Mouse (Mus musculus) forelimb bud, embryonic 11.5 days (tissue): ENCODE measurements at regions not wholly inside any gene's neighbourhood (a gene's known extent, or its start where the extent isn't known, plus 50 kb on each side); places are given as distances from the start of the nearest gene placed in this dataset.

Source experiments
- DNase-seq: peaks from one replicate; pipeline ENCODE4 v3.0.0-alpha.2; 2012; ENCODE audit warnings: low read depth, low spot score

- no peak for DNase-seq
Observed at GRCm38 (mm10) chr10:44826271-44826670, 240.7 kb upstream of the Prep start.

- no peak for DNase-seq
Observed at GRCm38 (mm10) chr10:44821666-44822065, 245.3 kb upstream of the Prep start.

GRCm38 (mm10) chr10:44820379-44820778, 246.6 kb upstream of the Prep start:
- DNase-seq, result no peak

GRCm38 (mm10) chr10:44819361-44819760, 247.6 kb upstream of the Prep start:
- DNase-seq, result no peak

GRCm38 (mm10) chr10:44818615-44819014, 248.4 kb upstream of the Prep start:
- no peak for DNase-seq

GRCm38 (mm10) chr10:44796205-44796604, 267.9 kb upstream of the Prdm1 start:
- DNase-seq, result no peak

- DNase-seq, result no peak
Observed at GRCm38 (mm10) chr10:44785386-44785785, 257.1 kb upstream of the Prdm1 start.

- no peak for DNase-seq
Observed at GRCm38 (mm10) chr10:44780381-44780958, 252.2 kb upstream of the Prdm1 start.

GRCm38 (mm10) chr10:44779568-44780207, 251.4 kb upstream of the Prdm1 start:
- DNase-seq, result no peak

GRCm38 (mm10) chr10:44777214-44777613, 248.9 kb upstream of the Prdm1 start:
- DNase-seq, result no peak

- no peak for DNase-seq
Observed at GRCm38 (mm10) chr10:44776175-44776574, 247.9 kb upstream of the Prdm1 start.

GRCm38 (mm10) chr10:44765527-44765926, 237.2 kb upstream of the Prdm1 start:
- no peak for DNase-seq

GRCm38 (mm10) chr10:44763102-44763501, 234.8 kb upstream of the Prdm1 start:
- no peak for DNase-seq

GRCm38 (mm10) chr10:44762068-44762467, 233.8 kb upstream of the Prdm1 start:
- no peak for DNase-seq

GRCm38 (mm10) chr10:44761324-44761723, 233.0 kb upstream of the Prdm1 start:
- no peak for DNase-seq

GRCm38 (mm10) chr10:44755355-44755957, 227.2 kb upstream of the Prdm1 start:
- DNase-seq, result no peak

GRCm38 (mm10) chr10:44754930-44755329, 226.6 kb upstream of the Prdm1 start:
- no peak for DNase-seq

GRCm38 (mm10) chr10:44752719-44753390, 224.6 kb upstream of the Prdm1 start:
- DNase-seq, result no peak

- no peak for DNase-seq
Observed at GRCm38 (mm10) chr10:44751061-44751460, 222.8 kb upstream of the Prdm1 start.

GRCm38 (mm10) chr10:44749206-44749605, 220.9 kb upstream of the Prdm1 start:
- no peak for DNase-seq

GRCm38 (mm10) chr10:44747419-44747818, 219.1 kb upstream of the Prdm1 start:
- DNase-seq, result no peak

GRCm38 (mm10) chr10:44744221-44744620, 215.9 kb upstream of the Prdm1 start:
- DNase-seq, result no peak

- no peak for DNase-seq
Observed at GRCm38 (mm10) chr10:44733641-44734040, 205.3 kb upstream of the Prdm1 start.
